Mouse (Mus musculus) C2C12 (cell line): ENCODE measurements around the gene Mrtfb.

ENCODE experiments used
- CTCF ChIP-seq: IDR thresholded peaks from one replicate; pipeline ENCODE4 v1.5.1; 2011; ENCODE audit not compliant: control insufficient read depth, insufficient read depth, insufficient read length
- MAX ChIP-seq: IDR thresholded peaks from one replicate; pipeline ENCODE4 v1.6.1; 2011; ENCODE audit warnings: mild to moderate bottlenecking, control low read depth
- MYOD1 ChIP-seq: IDR thresholded peaks from one replicate; pipeline ENCODE4 v1.6.1; 2011; ENCODE audit warnings: low read depth; ENCODE audit not compliant: control insufficient read depth, insufficient read length
- MYOG ChIP-seq: IDR thresholded peaks from one replicate; pipeline ENCODE4 v1.6.1; 2011; ENCODE audit not compliant: control insufficient read depth, insufficient read length; ENCODE audit errors: extremely low read depth
- USF1 ChIP-seq: IDR thresholded peaks from one replicate; pipeline ENCODE4 v1.6.1; 2011; ENCODE audit warnings: low read depth, mild to moderate bottlenecking, control low read depth, moderate library complexity

DNA sequence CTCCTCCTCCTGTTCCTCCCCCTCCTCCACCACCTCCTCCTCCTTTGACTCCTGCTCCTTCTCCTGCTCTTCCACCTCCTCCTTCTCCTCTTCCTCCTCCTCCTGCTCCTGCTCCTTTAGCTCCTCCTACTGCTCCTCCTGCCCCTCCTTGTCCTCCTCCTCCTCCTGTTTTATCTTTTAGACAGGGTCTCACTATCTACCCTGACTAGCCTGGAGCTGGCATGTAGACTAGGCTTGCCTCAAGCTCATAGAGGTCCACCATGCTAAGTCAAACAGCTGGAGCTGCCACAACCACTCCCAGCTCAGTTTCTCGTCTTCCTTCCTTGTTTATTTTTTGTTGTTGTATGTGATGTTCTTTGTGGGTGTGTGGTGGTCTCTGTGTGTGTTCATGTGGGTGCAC, 187.5 kb downstream of the Mrtfb start:
- TF ChIP-seq CTCF: no peak
- TF ChIP-seq USF1: no peak
- no peak for TF ChIP-seq MYOD1
- no peak for TF ChIP-seq MAX
- TF ChIP-seq MYOG: no peak
